Mouse (Mus musculus): ENCODE measurements at regions not wholly inside any gene's neighbourhood (a gene's known extent, or its start where the extent isn't known, plus 50 kb on each side); places are given as distances from the start of the nearest gene placed in this dataset.
A peak's percentile ranks its signal among the peaks of the same experiment; 100 is the strongest.

GRCm38 (mm10) chr8:52571166-52571832, 940.2 kb upstream of the Aga start:
- ATAC-seq (ENCODE audit: low FRiP score), result no peak
- Histone ChIP-seq H3K9ac (replicated peaks; ENCODE audit: low read length, poor library complexity, severe bottlenecking) (no peak overlapping the region), H3K4me2 (ENCODE audit: low read depth, low read length, poor library complexity, severe bottlenecking) (no peak overlapping the region), H3K4me1 (ENCODE audit: insufficient read depth, low read length) (no peaks in the 10 kb centered on the region), H3K36me3 (ENCODE audit: insufficient read depth, low read length) (no peaks in the 10 kb centered on the region), H3K27me3 (ENCODE audit: insufficient read depth, low read length) (no peaks in the 10 kb centered on the region), H3K27ac (ENCODE audit: low read depth, low read length) (no peak overlapping the region), H3K4me3 (ENCODE audit: low read depth, low read length) (no peak overlapping the region), H3K9me3 (ENCODE audit: low read length) (no peaks in the 10 kb centered on the region)
- TF ChIP-seq CTCF (IDR thresholded peaks at IDR 0.05), result no peak
- WGBS, result 72% methylated on average over 6 of the region's 6 CpGs
- peak; percentile 76 for DNase-seq (ENCODE audit: low spot score)

Measured in midbrain, postnatal 0 days (tissue).